Mouse (Mus musculus): ENCODE measurements at regions not wholly inside any gene's neighbourhood (a gene's known extent, or its start where the extent isn't known, plus 50 kb on each side); places are given as distances from the start of the nearest gene placed in this dataset.
A peak's percentile ranks its signal among the peaks of the same experiment; 100 is the strongest.

DNA sequence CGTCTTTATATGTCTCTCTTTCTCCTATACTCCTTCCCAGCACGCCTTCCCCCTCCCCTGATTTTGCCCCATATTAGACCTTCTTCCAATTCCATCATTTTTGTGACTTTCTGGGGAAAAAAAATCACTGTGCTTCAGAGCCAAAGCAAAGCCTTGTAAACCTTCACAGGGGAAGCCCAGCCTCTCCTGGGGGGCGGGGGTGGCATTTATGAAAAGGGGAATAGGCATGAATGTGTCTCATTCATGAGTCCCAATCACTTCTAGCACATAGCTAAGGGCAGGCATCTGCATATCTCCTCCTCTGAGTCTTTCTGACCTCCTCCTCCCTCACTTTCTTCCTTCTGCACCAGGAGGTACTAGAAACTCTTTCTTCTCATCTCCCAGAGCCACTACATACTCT is 149.8 kb downstream of the Adamts15 start:
- DNase-seq (ENCODE audit: low spot score in 2 of 2) = no peak

DNA sequence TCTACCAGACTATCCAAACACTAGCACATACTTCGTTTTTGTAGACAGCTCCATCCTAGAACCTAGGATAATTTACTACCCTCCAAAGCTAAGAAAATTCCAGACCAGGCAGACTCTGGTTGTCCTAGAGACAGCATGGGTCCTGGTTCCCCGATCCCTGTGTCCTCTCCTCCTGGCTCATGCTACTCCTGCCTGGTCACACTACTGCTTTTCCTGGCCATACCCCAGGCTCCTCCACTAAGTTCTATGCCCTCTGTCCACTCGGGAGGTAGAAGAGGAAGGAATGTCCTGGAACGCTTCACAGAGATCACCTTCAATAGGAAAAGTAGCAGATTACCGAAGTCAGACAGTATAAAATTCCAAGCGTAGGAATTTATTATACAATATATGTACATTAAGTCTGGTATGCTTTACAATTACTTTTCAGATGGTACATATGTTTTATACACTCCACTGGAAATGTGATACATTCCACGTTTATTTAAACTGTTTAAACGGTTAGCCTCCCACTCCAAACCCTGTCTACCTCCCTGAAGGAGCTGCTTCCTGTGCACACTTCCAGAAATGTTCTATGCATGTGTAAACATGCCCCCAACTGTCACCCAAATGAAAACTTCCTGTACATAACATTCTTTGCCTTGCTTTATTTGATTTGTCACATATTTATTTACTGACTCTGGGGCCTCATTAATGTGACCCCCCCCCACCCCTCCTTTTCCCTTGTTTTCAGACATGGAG is 151.6 kb downstream of the Adamts15 start:
- no peak for DNase-seq (ENCODE audit: low spot score in 2 of 2)

DNA sequence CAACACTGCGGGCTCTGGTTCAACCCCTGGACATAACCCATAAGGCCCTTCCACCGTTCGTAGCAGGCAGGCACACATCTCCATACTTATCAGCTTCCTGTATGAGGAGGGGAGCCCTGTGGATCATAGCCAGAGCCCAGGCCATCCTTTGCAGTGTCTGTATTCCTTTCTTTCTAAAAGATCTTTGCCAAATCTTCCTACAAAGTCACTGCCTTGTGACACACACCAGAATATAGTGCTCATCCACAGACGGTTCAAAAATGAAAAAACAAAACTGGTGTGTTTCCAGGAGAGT is 152.9 kb downstream of the Adamts15 start:
- DNase-seq (ENCODE audit: low spot score in 2 of 2) = no peak

DNA sequence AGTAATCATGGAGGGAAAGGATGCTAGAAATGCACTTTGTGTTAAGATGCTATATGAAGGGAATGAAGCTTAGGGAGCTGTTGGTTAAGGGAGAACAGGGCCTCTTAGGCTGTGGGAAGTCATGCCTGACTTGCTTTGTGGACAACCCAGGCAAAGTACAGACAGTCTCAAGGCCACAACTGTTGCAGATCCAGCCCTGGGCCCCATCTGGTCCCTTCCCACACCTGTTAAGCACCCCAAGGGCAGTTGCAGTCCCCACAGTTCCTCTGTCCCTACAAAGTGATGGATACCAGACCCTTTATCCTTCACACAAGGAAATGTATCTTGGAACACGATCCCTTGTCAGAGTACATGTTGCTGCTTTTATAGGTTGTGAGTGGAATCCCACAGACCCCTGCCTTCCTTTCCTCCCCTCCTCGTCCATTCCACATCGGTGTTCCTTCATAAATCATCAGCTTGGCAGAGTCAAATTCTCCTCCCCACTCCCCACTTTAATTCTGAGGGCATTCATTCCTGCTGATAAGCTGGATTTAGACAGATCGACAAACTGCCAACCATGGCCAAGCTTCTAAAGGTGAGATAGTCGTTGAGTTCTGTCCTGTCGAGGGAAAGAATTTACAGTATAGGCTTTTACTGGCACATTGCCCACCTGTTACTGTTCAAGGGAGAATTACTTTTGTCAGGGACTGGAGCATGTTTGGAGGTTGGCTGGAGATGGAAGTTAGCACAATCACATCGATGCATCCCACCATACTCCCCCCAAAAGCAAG is 153.4 kb downstream of the Adamts15 start:
- DNase-seq (ENCODE audit: low spot score in 2 of 2) = no peak

DNA sequence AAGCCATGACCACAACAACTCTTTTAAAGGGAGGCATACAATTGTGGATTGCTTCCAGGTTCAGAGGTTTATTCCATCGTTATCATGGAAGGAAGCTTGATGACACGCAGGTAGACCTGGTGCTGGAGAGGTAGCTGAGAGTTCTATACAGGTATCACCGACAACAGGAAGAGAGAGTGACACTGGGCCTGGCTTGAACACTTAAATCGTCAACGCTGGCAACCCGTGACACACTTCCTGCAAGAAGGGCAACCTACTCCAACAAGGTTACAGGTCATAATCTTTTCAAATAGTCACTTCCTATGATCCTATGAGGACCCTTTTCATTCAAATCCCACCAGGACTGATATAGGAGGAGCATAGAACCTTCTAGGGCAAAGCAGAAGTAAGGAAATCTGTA is 155.6 kb downstream of the Adamts15 start:
- no peak for DNase-seq (ENCODE audit: low spot score in 2 of 2)

DNA sequence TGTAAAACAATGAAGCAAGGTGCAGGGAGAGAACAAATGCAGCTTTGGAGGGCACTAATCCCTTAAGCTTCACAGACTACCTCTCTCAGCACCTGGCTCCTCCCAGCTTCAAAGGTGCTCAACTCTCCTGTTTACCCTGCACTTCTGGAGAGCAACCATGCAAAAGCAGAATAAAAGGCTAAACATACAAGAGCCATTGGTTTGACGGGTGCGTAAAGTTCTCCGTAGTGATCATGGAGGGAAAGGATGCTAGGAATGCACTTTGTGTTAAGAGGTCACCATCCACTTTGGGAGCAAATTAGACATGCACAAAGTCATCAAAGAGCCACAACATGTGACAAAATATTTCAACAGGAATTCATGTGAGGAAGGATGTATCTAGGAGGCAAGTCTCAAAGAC is 156.1 kb downstream of the Adamts15 start:
- DNase-seq (ENCODE audit: low spot score in 2 of 2) = no peak

DNA sequence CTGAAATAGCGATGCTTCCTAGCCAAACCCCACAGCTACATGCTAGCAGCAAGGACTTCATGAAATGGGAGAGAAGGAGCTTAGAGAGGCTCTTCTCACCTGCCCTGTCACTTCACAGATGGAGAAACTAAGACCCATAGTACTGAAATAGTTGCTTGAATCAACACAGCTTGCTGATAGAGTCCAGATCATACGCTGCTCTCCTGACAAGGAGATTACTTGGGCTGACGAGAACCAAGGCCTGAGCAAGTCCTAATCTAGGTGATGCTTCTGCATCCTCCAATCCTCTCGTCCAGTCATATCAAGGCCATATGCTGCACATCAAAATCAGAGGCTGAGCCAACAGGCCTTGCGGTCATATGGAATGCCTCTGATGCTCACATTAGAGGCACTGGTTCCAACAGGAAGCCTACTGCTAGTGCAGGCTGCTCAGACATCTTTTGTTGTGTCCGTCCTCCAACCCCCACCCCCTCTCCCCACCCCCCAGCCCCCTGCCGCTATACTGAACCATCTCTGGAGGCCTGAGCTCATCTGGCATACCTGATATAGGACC is 157.2 kb downstream of the Adamts15 start:
- no peak for DNase-seq (ENCODE audit: low spot score in 2 of 2)

DNA sequence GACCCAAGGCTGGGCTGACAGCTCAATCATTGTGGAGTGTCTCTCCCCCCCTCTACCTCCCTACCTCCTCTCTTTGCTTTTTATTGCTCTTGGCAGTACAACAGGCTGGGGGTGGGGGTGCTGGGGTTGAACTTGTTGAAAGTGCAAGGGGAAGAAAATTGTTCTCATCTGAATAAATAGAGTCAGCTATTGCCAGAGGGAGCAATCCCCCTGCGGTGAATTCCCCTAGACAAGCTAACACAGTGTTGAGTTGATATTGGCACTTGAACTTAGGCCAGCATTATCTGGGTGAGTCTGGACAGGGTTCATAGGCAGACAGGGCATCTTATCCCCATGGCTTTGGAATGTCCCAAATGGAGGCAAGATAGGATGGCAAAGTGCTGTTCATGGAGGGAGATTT is 159.3 kb downstream of the Adamts15 start:
- DNase-seq (ENCODE audit: low spot score in 2 of 2) = no peak

DNA sequence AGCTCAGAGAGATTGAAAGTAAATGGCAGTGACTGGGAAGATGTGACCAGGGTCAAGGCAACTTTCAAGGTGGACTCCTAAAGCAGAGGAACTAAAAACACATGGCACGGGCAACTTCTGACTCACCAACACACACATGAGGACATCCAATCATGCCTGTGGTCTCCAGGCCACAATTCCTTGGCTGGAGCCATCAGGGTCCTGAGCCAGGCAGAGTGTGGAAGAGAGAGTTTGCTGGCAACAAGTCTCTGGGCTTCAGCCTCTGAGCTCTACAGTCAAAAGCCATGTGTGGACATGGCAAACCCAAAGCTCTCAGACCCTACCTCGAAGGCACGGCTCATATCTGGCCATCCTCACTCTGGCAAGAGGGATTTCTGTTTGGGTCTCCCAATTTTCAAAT is 164.1 kb downstream of the Adamts15 start:
- DNase-seq (ENCODE audit: low spot score in 2 of 2) = no peak

DNA sequence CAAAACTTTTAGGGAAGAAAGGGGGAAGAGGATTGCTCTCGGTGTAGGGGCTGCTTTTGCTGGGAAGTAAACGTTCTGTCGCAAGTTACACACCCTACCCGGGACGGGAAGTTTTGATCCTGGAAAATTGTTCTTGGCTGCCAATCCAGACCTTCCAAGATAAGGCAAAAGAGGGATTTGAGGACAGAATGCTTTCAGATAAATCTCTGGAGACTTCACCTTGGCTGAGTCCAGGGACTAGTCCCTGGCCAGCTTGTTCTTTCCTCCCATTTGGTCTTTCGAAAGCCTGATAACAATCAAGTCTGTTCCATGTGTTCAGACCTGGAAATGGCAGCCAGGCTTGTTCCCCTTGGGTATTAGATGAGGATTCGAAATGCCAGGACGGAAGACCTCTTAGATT is 164.8 kb downstream of the Adamts15 start:
- DNase-seq (ENCODE audit: low spot score in 2 of 2) = no peak

DNA sequence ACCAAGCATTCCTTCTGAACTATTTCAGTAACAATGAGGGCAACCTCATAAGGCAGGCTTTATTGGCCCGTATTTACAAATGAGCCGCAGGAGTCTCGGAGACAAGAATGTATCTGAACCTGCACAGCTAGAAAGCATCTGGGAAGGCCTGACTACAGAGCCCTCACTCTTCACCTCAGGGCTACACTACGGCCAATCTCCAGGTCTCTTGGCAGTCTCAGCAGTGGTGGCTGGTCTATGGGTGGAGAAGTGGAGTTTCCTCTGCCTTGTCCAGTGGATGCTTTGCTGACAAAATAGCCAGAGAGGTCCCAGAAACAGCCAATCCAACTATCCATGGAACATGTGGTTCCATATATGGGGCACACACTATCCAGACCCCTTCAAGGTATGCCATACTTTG is 165.5 kb downstream of the Adamts15 start:
- DNase-seq (ENCODE audit: low spot score in 2 of 2) = no peak

DNA sequence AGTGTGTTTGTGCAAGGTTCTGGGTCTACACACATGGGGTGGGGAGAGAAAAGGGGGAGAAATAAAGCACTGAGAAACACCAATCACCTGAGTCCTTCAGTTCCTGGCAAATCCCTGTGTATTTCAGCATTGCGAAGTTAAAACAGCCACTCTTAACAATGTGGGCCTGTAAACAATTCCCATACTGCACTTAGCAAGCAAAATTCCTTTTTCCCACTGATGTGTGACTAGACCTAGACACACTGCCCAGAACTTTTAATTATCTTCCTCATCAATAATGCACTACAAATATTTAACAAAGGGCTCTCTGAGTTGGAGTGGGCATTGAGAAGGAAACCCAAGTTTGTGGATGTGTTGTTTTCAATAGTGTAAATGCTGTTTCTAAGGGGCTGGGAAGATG is 166.7 kb downstream of the Adamts15 start:
- DNase-seq (ENCODE audit: low spot score in 2 of 2) = no peak

DNA sequence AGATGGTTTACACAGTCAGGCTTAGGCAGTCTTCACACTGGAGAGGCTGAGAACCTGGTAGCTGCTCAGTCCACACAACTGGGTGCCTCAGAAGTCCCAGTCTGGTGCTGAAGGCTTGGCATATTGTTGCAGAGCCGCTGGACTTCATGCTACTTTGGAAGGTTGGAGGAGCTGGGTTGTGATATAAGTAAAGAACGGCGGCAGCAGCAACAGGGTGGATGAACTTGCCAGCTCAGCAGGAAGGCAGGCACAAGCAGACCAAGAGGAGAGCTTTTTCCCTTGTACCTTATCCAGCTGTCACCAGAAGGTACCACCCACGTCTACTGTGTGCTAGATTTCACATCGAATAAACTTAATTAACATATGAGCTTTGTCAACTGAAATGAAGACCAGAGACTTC is 167.4 kb downstream of the Adamts15 start:
- no peak for DNase-seq (ENCODE audit: low spot score in 2 of 2)

DNA sequence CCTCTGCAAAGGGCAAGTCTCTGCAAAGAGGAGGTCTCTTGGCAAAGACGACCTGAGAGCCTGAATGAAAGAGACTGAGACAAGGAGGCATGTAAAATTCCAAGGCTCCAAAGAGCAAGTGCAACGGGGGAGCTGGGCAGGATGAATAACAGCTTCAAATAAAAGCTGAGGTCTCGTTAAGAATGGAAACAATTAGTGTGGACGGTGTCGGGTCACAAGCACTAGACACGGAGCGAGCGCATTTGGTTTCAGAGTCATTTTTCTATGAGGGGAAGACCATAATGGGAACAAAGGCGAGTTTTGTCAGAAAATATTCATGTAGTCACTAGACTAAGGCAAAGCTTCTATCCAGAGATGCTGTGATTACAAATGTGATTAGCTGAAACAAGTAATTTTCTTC is 178.8 kb downstream of the Adamts15 start:
- DNase-seq (ENCODE audit: low spot score in 2 of 2) = no peak

DNA sequence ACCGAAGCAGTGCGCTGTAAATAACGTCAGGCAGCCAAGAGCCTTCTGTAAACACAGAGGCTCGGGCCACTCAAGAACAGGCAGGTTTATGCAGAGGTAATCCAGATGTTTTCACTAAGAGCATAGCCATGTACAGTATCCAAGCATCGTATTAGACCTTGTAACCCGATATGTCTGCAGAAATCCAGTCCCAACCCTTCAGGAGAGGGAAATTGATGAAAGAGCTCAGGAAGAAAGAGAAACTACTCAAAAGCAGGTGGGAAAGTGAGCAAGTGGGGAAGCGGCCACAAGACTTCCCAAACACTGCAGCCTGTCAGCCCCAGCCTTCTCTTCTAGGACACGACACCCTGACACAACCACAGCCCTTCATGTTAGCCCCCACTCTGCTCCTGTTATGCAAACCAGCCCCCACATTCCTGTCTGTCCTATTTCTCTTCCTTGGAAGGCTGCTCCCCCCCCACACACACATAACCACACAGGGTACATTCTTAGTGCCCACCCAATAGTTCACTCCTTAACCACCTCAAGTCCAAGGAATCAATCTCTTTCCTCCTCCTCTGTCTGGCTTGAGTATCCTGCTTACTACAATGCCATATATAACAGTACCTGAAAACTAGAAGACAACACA is 179.7 kb downstream of the Adamts15 start:
- DNase-seq (ENCODE audit: low spot score in 2 of 2) = no peak

DNA sequence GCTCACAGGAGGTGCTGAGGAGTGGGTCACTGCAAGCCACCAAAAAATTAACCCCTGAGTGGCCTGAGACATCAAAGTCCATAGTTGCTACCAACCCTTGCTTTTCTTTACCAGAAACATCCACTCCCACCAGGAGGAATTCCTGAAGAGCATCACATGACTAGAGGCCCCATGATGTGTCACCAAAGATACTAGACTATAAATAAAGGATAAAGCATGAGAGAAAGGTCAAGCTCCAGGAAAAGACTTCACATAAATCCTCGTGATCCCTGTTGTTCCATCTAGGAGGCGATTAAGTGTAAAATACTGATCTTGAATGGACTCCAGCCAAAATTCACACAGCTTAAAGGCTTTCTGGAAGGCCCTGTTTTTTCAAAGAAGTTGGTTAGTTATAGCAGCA is 190.6 kb downstream of the Adamts15 start:
- DNase-seq (ENCODE audit: low spot score in 2 of 2) = no peak

DNA sequence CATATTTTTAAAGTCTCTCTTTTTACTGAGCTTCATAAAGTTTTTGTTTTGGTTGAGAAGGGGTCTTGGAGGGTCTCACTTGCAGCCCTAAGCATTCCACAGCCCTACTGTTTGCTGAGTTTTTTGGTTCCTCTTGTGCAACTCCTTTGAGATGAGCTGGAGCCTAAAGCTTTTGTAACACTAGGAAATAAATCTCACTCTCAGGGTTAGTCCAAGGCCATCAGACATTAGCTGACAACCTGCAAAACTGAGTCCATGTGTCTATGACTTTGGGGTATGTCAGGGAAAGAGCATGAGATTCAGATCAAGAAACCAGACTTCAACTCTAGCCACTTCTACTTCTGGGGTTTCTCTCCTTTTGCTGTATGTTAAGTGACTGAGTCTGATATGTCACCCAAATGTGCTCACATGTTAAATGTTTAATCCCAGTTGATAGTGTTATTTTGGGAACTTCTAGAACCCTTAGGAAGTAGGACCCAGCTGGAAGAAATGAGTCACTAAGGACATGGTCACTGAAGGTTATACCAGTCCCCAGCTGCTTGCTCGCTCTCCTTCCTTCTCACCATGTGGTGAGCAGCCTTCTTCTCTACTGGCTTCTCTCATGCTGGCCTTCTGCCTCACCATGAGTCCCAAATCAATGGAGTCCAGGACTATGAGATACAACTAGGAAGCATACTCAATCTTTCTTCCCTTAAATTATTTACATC is 198.7 kb downstream of the Adamts15 start:
- DNase-seq (ENCODE audit: low spot score in 2 of 2) = no peak

DNA sequence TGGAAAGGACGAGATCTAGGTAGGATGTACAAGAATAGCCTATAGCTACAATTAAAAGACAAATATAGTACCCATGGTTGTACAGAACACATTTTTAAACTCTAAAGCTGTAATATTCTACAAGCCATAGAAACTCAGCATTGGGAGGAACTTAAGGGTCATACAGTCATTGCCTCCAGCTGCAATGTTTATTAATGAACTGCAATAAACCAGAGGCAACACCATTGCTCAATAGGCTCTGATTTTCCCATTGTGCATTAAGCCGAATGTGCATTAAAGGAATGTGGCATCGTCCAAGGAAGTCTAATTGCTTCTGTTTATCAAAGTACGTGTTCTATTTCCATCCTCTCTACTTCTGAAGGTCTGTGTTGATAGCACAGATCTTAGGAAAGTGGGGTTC is 200.4 kb downstream of the Adamts15 start:
- DNase-seq (ENCODE audit: low spot score in 2 of 2) = no peak

DNA sequence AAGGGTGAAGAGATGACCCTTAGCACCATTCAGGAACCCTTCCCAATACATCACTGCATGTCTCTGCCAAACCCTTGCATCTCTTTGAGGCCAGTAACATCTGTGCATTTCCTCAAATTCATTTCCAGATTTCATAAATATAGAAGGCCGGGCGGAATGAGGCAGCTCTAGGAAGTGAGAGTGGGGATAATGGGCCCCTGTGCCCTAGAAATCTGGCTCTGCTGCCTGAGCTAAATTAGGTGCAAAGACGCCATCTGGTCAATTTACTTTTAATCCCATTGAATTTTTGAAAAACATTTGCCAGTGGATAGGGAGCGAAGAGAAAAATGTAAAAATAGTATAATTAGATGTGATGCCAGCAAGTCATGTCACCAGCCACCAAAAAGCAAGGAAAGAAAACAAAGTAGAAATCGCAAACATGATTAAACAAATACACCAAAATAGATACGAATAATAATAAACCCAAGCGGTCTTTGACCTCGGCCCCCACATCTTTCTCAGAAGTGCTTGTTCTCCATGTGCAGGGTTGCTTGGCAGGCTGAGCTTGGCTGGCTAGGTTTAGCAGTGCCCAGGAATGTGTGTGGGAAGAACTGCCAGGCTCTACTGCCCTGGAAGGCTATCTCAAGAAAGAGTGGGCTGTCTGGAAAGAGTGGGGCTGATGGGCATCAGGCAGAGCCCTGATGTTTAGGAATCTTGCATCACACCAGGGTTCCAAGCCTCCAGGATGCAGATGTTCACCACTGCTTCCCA is 205.7 kb downstream of the Adamts15 start:
- no peak for DNase-seq (ENCODE audit: low spot score in 2 of 2)

DNA sequence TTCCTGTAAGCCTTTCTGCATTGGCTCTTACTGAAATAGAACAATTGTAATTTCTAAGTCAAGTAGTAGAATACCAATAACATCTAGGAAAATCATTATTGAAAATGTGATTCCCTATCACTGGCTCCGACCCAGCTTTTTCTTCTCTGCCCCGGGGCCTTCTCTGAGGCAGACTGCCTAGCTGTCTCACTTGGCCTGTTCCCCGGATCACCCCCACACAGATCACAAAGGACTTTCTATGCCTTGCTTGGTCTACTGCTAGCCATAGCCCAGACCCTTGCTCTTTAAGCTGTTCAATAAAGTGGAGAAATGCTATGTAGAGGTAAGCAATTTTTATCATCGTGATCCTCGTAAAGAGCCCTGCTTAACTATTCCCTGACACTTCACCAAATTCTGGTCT is 212.1 kb downstream of the Adamts15 start:
- no peak for DNase-seq (ENCODE audit: low spot score in 2 of 2)

DNA sequence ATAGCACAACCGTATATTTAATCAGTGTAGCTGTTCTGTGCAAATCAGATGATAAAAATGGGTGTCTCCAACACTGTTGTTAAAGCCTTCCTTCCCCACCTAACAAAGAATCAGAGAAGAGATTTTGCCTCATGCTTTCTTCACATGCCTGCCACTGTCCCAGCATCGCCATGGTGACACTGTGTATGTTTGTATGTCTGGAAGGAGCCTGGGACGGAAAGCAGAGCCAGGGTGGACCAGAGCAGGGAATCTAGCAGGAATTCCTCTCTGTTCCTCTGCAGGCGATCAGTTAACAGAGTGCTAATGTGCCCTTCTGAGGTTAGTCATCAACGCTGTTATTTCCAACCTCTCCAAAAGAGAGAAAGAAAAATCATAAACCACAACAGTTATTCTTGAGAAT is 222.4 kb downstream of the Adamts15 start:
- DNase-seq (ENCODE audit: low spot score in 2 of 2) = peak in 1 of 2 experiments; percentile 33
